Comparison of ENCODE assay signal across 16 mouse cellular contexts in the genomic region with DNA sequence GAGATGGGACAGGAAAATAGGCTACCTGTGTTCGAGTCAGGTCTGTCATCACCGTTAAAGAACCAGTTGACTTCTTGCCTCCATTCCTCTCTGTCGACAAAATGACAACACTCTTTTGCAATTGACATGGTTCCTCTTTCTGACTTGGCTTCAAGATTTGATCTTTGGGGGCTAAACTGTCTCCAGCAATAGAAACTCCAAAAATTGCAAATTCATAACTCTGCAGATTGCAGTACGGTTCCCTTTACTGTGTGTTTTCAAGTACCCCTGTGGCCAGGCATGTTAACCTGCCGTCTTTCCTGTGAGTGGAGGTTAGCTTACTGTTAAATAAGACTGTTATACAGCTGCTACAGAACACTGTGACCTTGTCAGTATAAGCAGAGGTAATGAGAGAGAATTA.
A peak's percentile ranks its signal among the peaks of the same experiment; 100 is the strongest.
DNase-seq lines count a peak whose midpoint lies in the region; ATAC-seq lines count a peak whose summit lies in the region.
"Had no signal": no experiment of that assay in that cellular context is flagged by ENCODE, and none has a peak within 500 bp of the region (broad histone marks: within the 10 kb centered on the region; RNA-seq: fewer than 3 reads in every experiment).

No protein-coding gene starts in this region.

- DNase-seq in lung, postnatal 25 days (ENCODE audit: low spot score): peak; percentile 29
- DNase-seq in lung, postnatal 14 days: no peak
- peak; percentile 45 to 47 for DNase-seq in B cell, adult 2 months
- peak; percentile 24 to 32 for DNase-seq in monocyte, adult 2 months (ENCODE audit: low read depth in 1 of 2, low spot score in 2 of 2)
- no peak for DNase-seq in ovary, postnatal 14 days (ENCODE audit: low spot score)
- no peak for DNase-seq in kidney, adult 8-10 months
- DNase-seq: cerebellum, adult 11 months; cerebellum, postnatal 36 days; gastrocnemius, adult 2 months; heart, adult 18-20 months; kidney, postnatal 4 days; lung, embryonic 14.5 days had no signal

- ATAC-seq in common myeloid progenitor, adult 5-6 weeks (replicated peaks; ENCODE audit: low read depth, poor library complexity, severe bottlenecking): peak; percentile 64
- ATAC-seq: forebrain, embryonic 16.5 days; inflammation-experienced regulatory T-cells, adult 6 months; midbrain, embryonic 15.5 days had no signal

Comparison
In these comparisons a context has a peak if more than half of its experiments do, and no peak if none do; other contexts are left out.
1. DNase-seq: peak in lung, postnatal 25 days (single experiment), B cell, adult 2 months (2 of 2) and monocyte, adult 2 months (2 of 2); none in lung, postnatal 14 days (single experiment), ovary, postnatal 14 days (single experiment) and kidney, adult 8-10 months (0 of 2).